Mouse (Mus musculus): ENCODE measurements around the gene Hip1. TPM values are rescaled to one million over a fixed set of nuclear protein-coding genes. Genes with fewer than 3 reads are reported as not detected.
"Not testable (repeated sequence)": the region's sequence is repeated elsewhere in the genome, so short reads cannot be mapped to it uniquely, and the experiment has no call there.

The Hip1 gene
- total RNA-seq, 2 experiments from 2014 or later: 44.3 to 59.7 TPM

DNA sequence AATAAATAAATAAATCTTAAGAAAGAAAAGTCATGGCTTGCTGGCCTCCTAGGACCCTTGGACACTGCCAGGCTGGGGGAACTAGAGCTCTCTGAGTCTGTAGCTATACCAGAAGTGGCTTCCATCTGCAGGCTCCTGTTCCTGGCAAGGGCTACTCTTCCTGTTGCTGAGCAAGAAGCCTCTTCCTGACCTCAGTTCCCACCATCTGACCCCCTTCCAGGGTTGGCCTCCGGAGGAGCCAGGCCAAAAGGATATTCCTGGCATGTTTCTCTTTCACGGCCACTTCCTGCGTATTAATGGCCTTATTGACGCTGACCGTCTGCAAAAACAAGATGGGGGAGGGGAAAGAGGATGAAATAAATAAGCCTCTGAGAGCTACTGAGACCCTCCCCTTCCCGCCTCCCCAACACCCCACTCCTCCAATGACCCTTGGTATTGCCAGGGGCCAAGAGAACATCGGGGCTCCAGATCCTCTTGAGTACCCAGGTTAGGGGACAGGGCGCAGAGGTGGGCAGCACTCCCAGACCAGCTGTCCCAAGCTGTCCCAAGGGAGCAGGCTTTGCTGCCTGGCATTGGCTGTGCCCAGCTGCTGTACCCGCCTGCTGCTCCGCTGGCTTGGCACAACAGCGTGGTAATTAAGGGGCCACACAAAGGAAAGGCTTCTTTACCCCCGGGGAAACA, 84.6 kb downstream of the Hip1 start:
- DNase-seq (ENCODE audit: low spot score in 2 of 2): peak; percentile 22 to 63
- intact Hi-C loops (cut with DNase I): loop anchor here (2.0 kb wide), 1 partner anchor 29 kb away; no protein-coding TSS in a partner anchor

DNA sequence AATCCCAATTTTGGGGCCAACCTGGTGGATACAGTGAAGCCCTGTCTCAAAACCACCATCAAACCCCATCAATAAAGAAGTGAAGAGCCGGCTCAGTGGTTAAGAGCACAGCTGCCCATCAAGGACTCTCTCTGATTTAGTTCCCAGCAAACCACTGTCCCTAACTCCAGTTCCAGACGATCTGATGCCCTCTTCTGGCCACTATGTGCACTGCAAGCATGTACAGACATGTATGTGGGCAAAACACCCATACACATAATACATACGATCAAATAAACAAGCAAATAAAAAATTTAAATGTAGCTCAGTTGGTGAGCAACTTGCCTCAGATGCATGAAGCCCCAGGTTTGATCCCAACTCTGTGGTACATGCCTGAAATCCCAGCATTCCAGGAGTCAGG, 85.4 kb downstream of the Hip1 start:
- intact Hi-C loops (cut with DNase I): no loop called here
- DNase-seq (ENCODE audit: low spot score in 2 of 2): no peak

DNA sequence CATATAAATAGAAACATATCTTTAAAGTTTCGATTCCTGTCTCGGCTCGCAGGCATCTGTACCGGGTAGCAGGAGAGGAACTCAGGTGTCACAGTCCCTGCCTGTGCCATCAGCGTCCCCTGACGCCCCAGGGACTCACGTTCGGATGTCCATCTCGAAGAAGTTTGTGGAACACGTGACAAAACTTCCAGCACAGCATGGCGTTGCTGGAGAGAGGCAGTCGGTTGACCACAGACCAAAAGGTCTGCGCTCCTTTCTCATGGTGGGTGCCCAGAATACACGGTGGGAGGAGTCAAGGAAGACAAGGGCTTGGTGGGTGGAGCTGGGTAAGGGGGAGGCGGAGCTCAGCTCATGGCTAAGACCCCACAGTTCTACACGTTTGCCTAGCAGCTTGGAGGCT, 87.0 kb downstream of the Hip1 start:
- intact Hi-C loops (cut with DNase I): no loop called here

DNA sequence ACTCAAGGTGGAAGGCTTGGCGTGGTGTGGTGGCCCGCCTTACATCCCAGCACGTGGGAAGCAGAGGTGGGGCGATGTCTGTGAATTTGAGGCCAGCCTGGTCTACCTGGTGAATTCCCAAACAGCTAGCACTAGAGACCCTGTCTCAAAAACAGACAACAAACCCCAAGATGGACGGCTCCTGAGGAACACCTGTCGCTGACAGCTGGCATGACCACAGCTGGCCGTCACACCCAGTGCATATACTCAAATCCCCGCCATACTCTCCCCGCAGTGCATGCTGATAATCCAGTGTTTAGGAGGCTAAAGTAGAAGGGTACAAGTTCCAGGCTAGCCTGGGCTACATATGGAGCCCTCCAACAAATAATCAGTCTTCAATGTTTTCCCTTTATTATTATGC, 88.4 kb downstream of the Hip1 start:
- intact Hi-C loops (cut with DNase I): no loop called here
- DNase-seq (ENCODE audit: low spot score in 2 of 2): no peak

More for the DNA sequence above, 87.0 kb downstream of the Hip1 start:
- no peak for DNase-seq (ENCODE audit: low spot score in 2 of 2)

DNA sequence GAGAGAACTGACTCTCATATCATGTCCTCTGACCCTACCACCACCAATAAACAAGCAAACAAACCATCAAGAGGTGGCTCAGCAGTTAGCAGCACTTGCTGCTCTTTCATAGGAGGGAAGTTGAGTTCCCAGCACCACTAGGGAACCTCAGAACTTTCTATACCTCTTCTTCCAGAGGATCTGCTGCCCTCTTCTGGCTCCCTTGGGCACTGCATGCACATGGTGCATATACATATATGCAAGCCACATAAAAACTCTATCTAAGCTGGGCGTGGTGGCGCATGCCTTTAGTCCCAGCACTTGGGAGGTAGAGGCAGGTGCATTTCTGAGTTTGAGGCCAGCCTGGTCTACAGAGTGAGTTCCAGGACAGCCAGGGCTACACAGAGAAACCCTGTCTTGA, 90.7 kb downstream of the Hip1 start:
- intact Hi-C loops (cut with DNase I): no loop called here
- no peak for DNase-seq (ENCODE audit: low spot score in 2 of 2)

DNA sequence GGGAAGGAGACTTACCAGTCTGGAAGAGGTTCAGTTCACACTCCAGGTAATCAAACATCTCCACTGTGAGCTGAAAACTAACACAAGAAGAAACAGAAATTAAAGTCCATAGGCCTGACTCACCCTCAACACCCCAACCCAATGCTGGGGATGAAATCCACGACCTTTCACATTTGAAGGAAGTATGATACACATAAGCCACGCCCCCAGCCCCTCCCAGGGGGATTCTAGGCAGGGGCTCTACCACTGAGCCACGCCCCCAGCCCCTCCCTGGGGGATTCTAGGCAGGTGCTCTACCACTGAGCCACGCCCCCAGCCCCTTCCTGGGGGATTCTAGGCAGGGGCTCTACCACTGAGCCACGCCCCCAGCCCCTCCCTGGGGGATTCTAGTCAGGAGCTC, 93.4 kb downstream of the Hip1 start:
- DNase-seq (ENCODE audit: low spot score in 2 of 2); intact Hi-C loops (cut with DNase I): not testable (repeated sequence)

DNA sequence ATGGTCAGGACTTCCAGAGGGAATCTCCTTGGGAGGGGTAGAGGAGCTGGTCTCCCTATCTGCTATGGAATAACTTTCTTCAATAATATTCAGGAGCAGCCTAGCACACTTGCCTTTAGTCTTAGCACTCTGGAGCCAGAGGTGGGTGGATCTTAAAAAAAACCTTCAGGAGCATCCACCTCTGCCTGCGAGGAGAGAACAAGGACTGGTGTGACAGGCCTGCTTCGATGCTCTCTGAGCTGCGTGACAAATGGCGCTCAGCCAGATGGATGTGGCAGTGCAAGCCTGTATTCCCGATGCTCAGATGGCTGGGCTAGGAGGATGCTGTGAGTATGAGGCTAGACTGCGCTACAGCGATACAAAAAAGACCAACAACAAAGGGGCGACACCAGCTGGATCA, 93.8 kb downstream of the Hip1 start:
- DNase-seq (ENCODE audit: low spot score in 2 of 2): peak in 1 of 2 experiments; percentile 74
- intact Hi-C loops (cut with DNase I): no loop called here

DNA sequence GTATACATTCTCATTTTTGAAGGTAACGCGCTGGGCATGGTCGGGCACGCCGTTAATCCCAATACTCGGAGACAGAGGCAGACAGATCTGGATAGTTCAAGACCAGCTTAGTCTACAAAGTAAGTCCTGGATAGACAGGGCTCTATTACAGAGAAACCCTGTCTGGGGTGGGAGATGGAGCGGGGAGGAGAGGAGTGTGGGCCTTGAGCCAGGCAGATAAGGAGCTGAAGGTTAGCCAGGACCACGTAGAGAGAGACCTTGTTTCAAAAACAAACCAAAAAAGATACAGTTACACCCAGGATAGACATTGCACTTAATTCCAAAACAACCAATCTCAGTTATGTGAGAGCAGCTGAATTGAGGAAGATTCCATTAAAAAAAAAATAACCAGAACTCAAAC, 99.2 kb downstream of the Hip1 start:
- no peak for DNase-seq (ENCODE audit: low spot score in 2 of 2)
- intact Hi-C loops (cut with DNase I): no loop called here

DNA sequence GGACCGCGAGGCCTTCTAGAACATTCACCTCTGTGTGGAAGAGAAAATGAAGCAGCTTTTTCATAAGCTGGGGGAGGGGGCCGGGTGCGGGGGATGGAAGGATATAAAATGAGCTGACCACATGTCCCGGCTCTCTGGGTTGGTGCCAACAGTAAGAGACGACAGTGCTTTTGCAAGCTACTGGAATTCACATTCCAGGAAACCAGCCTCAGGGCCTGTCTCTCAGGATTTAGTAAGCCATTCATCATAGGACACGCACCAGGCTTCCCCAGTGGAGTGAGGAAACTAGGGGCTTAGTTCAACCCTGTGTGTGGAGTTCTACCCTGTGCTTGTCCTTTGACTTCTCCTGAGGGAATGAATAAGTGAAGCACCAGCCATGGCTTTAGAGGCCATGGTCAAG, 102.5 kb downstream of the Hip1 start:
- no peak for DNase-seq (ENCODE audit: low spot score in 2 of 2)
- intact Hi-C loops (cut with DNase I): no loop called here

DNA sequence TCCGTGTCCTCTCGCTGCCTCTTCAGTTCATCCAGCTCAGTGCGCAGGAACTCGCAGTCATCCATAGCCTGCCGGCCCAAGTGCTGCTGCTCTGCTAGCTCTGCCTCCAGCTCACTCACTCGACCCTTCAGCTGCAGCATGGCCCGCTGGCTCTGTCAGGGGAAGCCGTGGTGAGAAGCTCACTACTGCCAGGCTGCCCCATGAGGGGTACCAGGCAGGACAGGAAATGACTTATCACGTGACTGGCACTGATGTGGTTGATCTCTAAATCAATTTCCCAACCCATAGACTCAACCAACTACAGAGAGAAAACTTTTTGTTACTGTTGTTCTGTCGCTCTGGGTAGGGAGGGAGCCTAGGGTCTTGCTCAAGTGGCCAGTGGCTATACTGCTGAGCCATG, 109.9 kb downstream of the Hip1 start:
- intact Hi-C loops (cut with DNase I): no loop called here
- no peak for DNase-seq (ENCODE audit: low spot score in 2 of 2)

DNA sequence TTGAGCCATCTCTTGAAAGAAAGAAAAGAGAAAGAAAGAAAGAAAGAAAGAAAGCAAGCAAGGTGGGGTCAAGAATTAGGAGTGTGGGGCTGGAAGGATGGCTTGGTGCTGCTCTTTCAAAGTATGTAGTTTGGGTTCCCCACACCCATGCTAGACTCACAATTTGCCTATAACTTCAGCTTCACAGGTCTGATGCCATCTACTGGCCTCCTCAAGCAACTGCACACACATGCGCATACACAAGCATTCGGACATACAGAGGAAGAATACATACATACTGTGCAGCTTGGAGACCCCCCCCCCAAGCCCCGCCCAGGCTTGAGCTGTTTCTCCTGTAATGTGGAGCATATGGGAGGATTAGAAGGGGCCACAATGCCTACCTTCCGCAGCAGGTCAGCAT, 111.1 kb downstream of the Hip1 start:
- intact Hi-C loops (cut with DNase I): no loop called here

DNA sequence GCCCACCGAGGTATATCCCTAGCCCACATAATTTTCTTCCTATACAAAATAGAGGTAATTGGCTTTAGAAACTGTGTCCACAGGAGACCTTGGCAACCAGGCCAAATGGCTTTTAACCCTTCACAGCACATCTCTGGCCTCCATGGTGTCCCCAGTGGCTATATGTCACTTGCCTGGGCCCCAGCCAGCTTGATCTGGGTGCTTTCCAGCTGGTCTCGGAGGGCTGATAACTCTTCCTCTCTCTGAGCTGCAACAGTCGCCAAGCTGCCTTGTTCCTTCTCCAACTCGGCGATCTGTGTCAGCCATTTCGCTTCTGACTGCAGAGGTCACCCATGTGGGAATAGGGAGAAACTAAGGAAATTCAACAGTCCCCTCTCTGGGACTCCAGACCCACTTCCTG, 113.8 kb downstream of the Hip1 start:
- intact Hi-C loops (cut with DNase I): no loop called here
- DNase-seq (ENCODE audit: low spot score in 2 of 2): no peak

More for the DNA sequence above, 111.1 kb downstream of the Hip1 start:
- no peak for DNase-seq (ENCODE audit: low spot score in 2 of 2)

DNA sequence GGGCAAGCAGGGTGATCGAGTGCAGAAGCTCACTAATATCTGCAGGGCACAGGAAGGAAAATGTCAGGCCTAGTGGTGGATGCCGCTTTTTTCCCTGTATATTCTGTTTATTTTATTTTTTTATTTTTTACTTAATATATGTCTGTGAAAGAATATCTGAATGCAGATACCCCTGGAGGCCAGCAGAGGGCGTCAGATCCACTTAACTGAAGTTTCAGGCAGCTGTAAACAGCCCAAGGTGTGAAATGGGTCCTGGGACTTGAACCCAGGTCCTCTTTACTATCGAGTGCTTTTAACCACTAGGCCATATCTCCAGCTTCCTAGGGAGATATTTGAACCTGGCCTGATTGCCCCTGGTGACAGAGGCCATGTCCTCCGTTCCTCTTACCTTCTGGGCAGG, 116.1 kb downstream of the Hip1 start:
- DNase-seq (ENCODE audit: low spot score in 2 of 2): no peak
- intact Hi-C loops (cut with DNase I): loop anchor here (2.0 kb wide), 1 partner anchor 66 kb away; no protein-coding TSS in a partner anchor

DNA sequence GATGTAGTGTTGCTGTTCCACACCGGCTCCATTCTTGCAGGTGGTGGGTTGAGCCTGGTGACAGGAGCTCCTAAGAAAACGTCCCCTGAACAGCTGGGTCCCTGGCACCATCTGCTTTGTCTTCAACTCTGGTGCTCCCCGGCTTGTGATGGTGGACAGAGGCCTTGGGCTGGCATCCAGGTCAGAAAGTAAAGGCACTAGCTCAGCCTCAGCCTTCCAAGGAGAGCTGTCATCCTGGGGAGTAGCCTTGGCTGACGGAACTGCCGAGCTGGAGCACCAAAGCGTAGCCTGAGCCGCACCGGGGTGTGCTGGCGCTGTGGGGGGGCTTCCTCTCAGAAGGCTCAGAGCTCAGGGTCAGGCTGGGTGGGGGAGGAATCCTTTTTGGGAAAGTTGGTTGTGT, 134.7 kb downstream of the Hip1 start:
- DNase-seq (ENCODE audit: low spot score in 2 of 2): no peak
- intact Hi-C loops (cut with DNase I): no loop called here

DNA sequence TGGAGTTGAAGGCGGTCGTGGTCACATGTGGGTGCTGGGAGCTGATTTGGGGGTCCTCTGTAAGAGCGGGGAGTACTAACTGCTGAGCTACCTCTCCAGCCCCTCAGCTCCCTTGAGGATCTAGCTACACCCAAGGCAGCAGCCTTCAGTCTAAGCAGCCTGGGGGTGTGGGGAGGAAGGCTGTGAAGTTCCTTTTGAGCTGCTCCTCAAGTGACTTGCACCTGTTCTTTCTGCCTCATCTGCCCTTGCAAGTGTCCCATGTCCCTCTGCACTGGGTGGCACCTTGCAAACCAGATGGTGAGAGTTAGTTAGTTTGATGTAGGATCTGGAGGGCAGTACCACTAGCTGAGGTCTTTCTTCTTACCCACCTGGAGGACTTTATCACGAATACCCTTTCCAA, 136.8 kb downstream of the Hip1 start:
- no peak for DNase-seq (ENCODE audit: low spot score in 2 of 2)
- intact Hi-C loops (cut with DNase I): no loop called here

DNA sequence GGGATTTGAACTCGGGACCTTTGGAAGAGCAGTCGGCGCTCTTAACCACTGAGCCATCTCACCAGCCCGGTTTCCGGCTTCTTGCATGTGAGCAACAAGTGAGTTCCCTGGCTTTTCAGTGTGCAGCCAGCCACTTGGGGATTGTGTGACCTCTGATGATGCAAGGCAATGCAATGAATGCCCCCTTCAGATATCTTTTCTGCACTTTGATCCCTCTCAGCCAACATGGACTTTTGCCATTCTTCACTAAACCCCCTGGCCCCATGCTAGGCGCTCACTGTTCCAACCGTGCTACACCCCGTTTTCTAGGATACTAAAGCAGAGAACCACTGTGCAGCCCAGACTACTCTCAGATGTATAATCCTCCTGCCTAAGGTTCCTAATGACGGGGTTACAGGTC, 139.5 kb downstream of the Hip1 start:
- no peak for DNase-seq (ENCODE audit: low spot score in 2 of 2)
- intact Hi-C loops (cut with DNase I): no loop called here

DNA sequence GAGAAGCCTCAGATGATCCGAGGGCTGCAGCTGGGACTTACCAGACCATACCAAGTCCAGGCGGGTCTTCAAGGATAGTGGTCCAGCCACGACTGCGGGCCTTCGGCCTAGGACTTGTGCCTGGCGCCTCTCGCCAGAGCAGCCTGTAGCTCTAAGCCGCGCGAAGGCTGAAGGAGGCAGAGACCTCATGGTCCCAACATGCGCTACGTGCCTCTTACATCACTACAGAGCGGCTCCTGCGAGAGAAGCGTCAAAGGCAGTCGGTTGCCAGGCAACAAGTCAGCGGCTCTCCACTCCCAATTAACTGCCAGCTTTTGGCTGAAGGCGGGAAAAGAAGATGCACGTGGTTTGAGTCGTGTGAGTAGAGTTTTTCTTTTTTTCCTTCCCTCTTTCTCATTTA, 140.3 kb downstream of the Hip1 start:
- intact Hi-C loops (cut with DNase I): no loop called here
- peak; percentile 75 to 88 for DNase-seq (ENCODE audit: low spot score in 2 of 2)

DNA sequence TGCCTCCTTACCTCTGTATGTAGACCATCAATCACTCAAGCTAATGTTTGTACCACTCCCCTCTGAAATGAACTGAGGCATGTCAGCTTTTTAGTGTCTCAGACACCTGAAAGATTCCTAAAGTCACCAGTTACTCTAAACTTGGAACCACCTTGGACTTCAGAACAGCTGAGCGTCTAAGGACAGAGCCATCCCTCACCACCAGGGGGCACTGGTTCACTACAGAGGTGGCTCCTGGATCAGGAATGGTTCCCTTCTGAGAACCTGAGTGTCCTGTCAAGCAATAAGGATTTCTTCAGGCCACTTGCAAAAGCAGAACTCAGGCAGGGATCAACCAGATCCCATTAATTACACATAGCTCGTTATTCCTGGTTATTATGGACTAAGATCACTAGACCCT, 144.7 kb downstream of the Hip1 start:
- DNase-seq (ENCODE audit: low spot score in 2 of 2): peak; percentile 76 to 80
- intact Hi-C loops (cut with DNase I): loop anchor here (1.0 to 2.0 kb wide), 2 partner anchors 95 to 216 kb away; no protein-coding TSS in a partner anchor

DNA sequence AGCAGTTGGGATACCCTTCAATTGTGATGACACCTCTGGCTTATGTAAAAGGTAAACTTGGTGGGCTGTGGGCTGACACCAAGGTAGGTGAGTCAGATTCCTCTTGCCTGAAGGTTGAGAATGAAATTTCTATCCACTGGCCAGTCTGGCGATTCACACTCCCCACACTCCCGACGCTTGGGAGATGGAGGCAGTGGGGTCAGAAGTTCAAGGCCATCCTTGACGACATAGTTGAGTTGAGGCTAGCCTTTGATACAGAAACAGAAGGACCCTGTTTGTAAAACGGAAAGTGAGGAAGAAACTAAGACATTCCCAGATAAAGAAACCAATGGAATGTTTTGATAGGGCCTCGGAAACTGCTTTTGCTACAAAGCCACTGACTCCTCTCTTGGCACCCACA, 145.5 kb downstream of the Hip1 start:
- no peak for DNase-seq (ENCODE audit: low spot score in 2 of 2)
- intact Hi-C loops (cut with DNase I): loop anchor here (5.0 kb wide), 2 partner anchors 148 to 363 kb away; partner anchors contain the start of gene Hip1

DNA sequence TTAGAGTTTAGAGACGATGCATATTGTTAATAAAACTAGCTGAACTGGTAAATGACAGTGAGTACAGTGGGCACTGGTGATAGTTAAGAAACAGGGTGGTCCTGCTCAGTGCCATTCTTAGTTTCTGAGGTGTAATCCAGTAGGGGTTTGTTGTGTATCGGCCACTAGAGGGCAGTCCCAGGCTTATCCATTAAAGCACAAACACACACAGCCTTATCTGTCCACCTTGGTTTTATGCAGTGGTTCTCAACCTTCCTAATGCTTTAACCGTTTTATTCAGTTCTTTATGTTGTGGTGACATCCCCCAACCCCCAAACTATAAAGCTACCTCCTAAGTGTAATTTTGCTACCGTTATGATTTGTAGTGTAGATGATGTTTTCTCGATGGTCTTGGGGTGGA, 149.1 kb downstream of the Hip1 start:
- peak; percentile 39 to 51 for DNase-seq (ENCODE audit: low spot score in 2 of 2)
- intact Hi-C loops (cut with DNase I): loop anchor here (2.0 to 5.0 kb wide), 3 partner anchors 27 to 366 kb away; partner anchors contain the start of genes Hip1 and Nsun5

DNA sequence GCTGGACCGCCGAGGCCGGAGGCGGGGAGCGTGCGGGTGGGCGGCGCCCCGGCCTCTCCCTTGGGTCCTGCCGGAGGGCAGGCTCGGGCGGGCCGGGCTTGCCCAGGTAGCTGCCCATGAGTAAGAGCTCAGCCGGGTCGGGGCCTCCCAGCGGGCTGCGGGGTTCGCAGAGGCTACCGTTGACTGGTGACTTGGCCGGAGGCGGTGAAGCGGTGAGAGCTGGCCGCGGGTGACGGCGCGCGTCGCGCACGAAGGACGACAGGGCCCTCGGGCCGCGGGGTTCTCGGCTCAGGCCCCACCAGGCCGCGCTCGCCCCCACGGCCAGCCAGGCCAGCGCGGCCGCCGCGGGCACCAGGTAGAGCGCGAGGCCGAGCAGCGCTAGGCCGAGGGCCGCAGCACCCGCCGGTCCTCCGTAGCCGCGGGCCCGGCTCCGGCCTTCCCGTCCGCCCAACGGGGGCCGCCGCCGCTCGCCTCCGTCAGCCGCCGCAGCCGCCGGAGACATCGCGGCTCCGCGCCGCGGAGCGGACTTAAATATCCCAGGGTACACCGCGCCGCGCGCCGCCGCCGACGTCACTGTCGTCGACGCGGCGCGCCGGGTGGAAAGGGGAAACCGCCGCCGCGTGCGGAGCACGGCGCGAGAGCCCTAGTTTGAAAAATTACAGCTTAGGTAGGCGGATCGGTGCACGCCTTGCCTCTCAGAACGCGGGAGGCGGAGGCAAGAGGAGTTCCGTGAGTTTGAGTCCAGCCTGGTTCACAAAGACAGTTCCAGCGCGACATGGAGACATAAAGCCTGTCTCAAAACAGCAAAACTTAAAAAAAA, 150.7 kb downstream of the Hip1 start, which contains the start of gene Pom121:
Pom121 (minus strand) TSS at position 543 of the 820 bp plus-strand sequence.
- peak; percentile 86 to 87 for DNase-seq (ENCODE audit: low spot score in 2 of 2)
- intact Hi-C loops (cut with DNase I): loop anchor here (2.0 to 5.0 kb wide), 2 partner anchors 25 to 383 kb away; partner anchors contain the start of genes Mdh2, Nsun5 and Styxl1

Data from left cerebral cortex, postnatal 25 days (tissue).